Mouse (Mus musculus): ENCODE measurements at regions not wholly inside any gene's neighbourhood (a gene's known extent, or its start where the extent isn't known, plus 50 kb on each side); places are given as distances from the start of the nearest gene placed in this dataset.

DNA sequence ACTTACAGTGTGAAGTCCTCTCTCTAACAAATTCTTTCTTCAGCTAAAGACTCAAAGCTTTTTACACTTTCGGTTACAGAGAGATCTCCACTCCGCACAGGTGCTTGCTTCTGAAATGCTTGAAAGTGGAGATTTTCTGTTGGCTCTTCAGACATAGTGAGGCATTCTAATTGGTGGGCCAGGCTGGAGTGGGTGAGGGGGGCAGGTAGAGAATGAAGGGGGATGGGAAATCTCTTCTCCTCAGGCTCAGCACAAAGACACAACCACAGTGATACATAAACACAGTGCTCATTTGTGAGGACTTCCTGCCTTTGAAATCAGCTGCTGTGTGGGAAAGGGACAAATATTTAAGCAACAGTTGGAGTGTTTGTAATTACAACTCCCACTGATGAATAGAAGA is 109.1 kb upstream of the Syt6 start:
- TF ChIP-seq POLR2A (IDR thresholded peaks at IDR 0.05; ENCODE audit: extremely low read depth, insufficient read depth, low read length) (no peak), CTCF (IDR thresholded peaks at IDR 0.05; ENCODE audit: low read depth, low read length) (no peak)
- Histone ChIP-seq H3K4me3 (ENCODE audit: insufficient read depth, low read depth, low read length) (no peak overlapping the region), H3K27ac (replicated peaks; ENCODE audit: insufficient read depth, low read depth, low read length) (no peak overlapping the region), H3K79me2 (ENCODE audit: control insufficient read depth, insufficient read depth, low read length) (no peaks in the 10 kb centered on the region), H3K9ac (ENCODE audit: low read depth, low read length) (no peak overlapping the region), H3K36me3 (ENCODE audit: control insufficient read depth, insufficient read depth, low read length) (no peaks in the 10 kb centered on the region), H3K27me3 (ENCODE audit: control insufficient read depth, insufficient read depth, low read length) (no peaks in the 10 kb centered on the region), H3K4me1 (ENCODE audit: control insufficient read depth, insufficient read depth, low read length) (peaks cover 9% of the 10 kb centered on the region)
- no peak for DNase-seq (ENCODE audit: extremely low read depth, low read depth, low spot score)
- WGBS: 74% methylated on average over 2 of the region's 2 CpGs

DNA sequence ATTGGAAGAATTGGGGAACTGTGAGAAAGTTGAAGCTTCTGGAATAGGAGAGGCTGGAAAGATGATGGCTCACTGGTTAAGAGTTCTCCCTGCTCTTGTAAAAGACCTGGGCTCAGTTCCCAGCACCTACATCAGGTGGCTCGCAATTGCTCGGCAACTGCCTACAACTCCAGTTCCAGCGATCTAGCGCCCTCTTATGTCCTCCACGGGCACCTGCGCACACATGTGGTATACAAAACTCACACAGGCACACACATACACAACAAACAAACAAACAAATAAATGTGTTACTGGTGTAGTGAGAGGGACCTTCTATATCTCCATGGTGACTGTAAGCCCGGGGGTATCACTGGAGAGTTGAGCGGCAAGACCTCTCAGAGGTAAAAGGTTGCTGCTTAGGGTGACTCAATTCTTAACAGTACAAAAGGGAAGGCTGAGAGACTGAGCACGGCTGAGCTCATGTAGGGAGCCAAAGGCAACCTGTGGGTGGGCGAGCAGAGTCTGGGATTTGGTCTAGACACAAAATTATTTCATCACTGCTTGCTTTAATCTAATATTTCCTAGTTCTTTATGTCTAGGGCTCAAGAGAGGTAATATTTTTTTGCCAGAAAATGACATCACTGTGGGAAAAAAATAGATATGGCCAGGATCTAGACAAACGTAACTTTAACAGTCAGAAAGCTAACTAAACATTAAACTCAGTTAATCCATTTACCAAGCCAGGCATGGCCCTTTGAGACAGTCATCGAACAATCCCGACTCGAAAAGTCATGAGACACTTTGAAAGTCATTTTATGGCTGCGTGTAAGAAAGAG is 104.2 kb upstream of the Syt6 start:
- Histone ChIP-seq H3K79me2 (ENCODE audit: control insufficient read depth, insufficient read depth, low read length) (no peaks in the 10 kb centered on the region), H3K4me1 (ENCODE audit: control insufficient read depth, insufficient read depth, low read length) (no peaks in the 10 kb centered on the region), H3K4me3 (ENCODE audit: insufficient read depth, low read depth, low read length) (no peak overlapping the region), H3K27ac (replicated peaks; ENCODE audit: insufficient read depth, low read depth, low read length) (no peak overlapping the region), H3K36me3 (ENCODE audit: control insufficient read depth, insufficient read depth, low read length) (no peaks in the 10 kb centered on the region), H3K27me3 (ENCODE audit: control insufficient read depth, insufficient read depth, low read length) (no peaks in the 10 kb centered on the region), H3K9ac (ENCODE audit: low read depth, low read length) (no peak overlapping the region)
- 93% methylated on average over 15 of the region's 15 CpGs for WGBS
- no peak for DNase-seq (ENCODE audit: extremely low read depth, low read depth, low spot score)
- TF ChIP-seq POLR2A (IDR thresholded peaks at IDR 0.05; ENCODE audit: extremely low read depth, insufficient read depth, low read length) (no peak), CTCF (IDR thresholded peaks at IDR 0.05; ENCODE audit: low read depth, low read length) (no peak)

DNA sequence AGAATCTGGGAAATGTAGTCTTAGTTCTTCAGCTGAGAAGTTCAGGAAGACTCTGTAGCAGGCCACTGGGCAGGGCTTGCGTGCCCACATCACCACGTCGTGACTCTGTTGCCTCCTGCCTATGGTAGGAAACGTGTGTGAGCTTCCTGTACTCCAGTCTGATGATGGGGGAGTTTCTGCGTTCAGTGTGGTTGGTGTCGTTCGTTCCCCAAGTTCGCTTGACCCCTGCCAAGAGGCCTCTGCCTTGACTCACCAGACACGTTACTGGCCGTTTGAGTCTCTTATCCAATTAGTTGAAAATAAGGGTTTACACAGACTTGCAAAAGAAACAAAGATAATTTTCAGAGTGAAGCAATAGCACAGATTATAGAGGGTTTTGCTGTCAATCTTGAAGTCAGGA is 102.4 kb upstream of the Syt6 start:
- H3K27ac ChIP-seq (replicated peaks; ENCODE audit: insufficient read depth, low read depth, low read length): no peak overlapping the region
- H3K4me3 ChIP-seq (ENCODE audit: insufficient read depth, low read depth, low read length): no peak overlapping the region
- no peaks in the 10 kb centered on the region for H3K4me1 ChIP-seq (ENCODE audit: control insufficient read depth, insufficient read depth, low read length)
- DNase-seq (ENCODE audit: extremely low read depth, low read depth, low spot score): no peak
- TF ChIP-seq CTCF (IDR thresholded peaks at IDR 0.05; ENCODE audit: low read depth, low read length) (no peak), POLR2A (IDR thresholded peaks at IDR 0.05; ENCODE audit: extremely low read depth, insufficient read depth, low read length) (no peak)
- no peaks in the 10 kb centered on the region for H3K27me3 ChIP-seq (ENCODE audit: control insufficient read depth, insufficient read depth, low read length)
- no peaks in the 10 kb centered on the region for H3K36me3 ChIP-seq (ENCODE audit: control insufficient read depth, insufficient read depth, low read length)
- WGBS: 83% methylated on average over 10 of the region's 10 CpGs
- no peaks in the 10 kb centered on the region for H3K79me2 ChIP-seq (ENCODE audit: control insufficient read depth, insufficient read depth, low read length)
- H3K9ac ChIP-seq (ENCODE audit: low read depth, low read length): no peak overlapping the region

DNA sequence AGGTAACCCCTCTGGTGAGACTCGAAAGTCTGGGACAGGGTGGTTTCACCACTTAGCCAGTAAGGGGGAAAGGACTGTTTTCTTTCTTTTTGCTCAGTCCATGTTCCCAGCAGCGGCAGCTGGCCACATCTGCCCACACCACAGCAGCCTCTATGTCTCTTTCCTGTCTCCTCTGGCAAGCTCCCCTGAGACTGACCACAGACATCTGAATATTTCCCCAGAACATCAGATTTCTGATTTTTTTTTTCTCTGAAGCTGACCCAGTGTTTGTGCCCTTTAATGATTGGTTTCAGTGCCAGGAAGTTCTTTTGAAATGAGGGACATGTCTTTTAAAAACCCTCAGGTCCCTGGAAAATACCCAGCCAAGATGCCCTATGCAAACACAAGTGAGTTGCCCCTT is 101.7 kb upstream of the Syt6 start:
- no peak for TF ChIP-seq POLR2A (IDR thresholded peaks at IDR 0.05; ENCODE audit: extremely low read depth, insufficient read depth, low read length)
- TF ChIP-seq CTCF (IDR thresholded peaks at IDR 0.05; ENCODE audit: low read depth, low read length): no peak
- Histone ChIP-seq H3K4me3 (ENCODE audit: insufficient read depth, low read depth, low read length) (no peak overlapping the region), H3K27me3 (ENCODE audit: control insufficient read depth, insufficient read depth, low read length) (no peaks in the 10 kb centered on the region), H3K27ac (replicated peaks; ENCODE audit: insufficient read depth, low read depth, low read length) (no peak overlapping the region), H3K79me2 (ENCODE audit: control insufficient read depth, insufficient read depth, low read length) (no peaks in the 10 kb centered on the region), H3K9ac (ENCODE audit: low read depth, low read length) (no peak overlapping the region), H3K36me3 (ENCODE audit: control insufficient read depth, insufficient read depth, low read length) (no peaks in the 10 kb centered on the region), H3K4me1 (ENCODE audit: control insufficient read depth, insufficient read depth, low read length) (no peaks in the 10 kb centered on the region)
- DNase-seq (ENCODE audit: extremely low read depth, low read depth, low spot score): no peak
- 78% methylated on average over 2 of the region's 2 CpGs for WGBS

DNA sequence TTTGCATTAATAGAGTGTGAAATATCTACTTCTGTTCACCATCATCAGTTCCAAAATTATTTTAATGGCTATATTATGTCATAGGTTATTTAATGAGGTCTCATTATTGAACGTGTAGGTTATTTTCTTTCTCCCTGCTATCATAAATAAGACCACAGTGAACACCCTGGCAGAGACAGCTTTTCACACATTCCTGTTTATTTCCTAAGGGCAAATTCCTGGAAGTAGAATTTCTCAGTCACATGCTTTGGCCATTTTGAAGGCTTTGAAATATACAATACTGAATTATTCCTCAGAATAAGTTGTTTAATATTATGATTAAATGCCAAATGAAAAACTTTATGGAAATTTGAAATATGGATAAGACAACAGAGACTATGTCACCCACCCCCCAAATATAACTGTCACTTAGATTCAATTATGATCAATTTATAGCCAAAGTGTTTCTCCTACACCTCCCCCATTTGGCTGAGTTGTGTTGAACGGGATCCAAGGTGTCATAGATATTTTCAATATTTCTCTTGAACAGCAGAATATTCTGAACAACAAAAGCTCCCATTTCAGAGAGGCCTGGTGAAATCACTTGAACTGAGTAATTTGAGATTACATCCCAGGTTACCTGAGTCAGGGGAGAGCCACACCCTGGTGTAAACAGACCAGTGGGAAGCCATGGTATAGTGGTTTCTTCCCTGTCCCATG is 95.0 kb upstream of the Syt6 start:
- no peak overlapping the region for H3K27ac ChIP-seq (replicated peaks; ENCODE audit: insufficient read depth, low read depth, low read length)
- WGBS: 89% methylated on average over 2 of the region's 2 CpGs
- DNase-seq (ENCODE audit: extremely low read depth, low read depth, low spot score): no peak
- no peaks in the 10 kb centered on the region for H3K79me2 ChIP-seq (ENCODE audit: control insufficient read depth, insufficient read depth, low read length)
- H3K4me1 ChIP-seq (ENCODE audit: control insufficient read depth, insufficient read depth, low read length): no peaks in the 10 kb centered on the region
- H3K4me3 ChIP-seq (ENCODE audit: insufficient read depth, low read depth, low read length): no peak overlapping the region
- H3K27me3 ChIP-seq (ENCODE audit: control insufficient read depth, insufficient read depth, low read length): no peaks in the 10 kb centered on the region
- no peak for TF ChIP-seq CTCF (IDR thresholded peaks at IDR 0.05; ENCODE audit: low read depth, low read length)
- no peak for TF ChIP-seq POLR2A (IDR thresholded peaks at IDR 0.05; ENCODE audit: extremely low read depth, insufficient read depth, low read length)
- H3K36me3 ChIP-seq (ENCODE audit: control insufficient read depth, insufficient read depth, low read length): no peaks in the 10 kb centered on the region
- no peak overlapping the region for H3K9ac ChIP-seq (ENCODE audit: low read depth, low read length)

DNA sequence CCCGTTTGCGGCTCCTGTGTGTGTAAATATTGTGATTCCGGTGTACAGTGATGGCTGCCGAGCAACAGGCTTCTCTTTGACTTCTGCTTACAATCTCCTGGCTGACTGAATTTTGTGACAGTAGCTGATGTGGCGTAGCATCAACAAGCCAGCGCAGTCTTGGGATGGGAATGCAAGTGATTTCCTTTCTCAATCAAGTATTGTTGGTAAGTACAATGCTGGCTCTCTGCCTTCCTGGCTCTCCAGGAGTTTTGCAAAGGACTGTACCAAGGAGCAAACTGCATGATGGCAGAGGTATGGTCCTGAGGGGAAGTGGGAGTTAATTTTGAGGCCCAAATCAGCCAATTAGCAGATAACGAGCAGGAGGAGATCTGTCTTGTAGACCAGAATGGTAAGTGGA is 94.4 kb upstream of the Syt6 start:
- H3K27me3 ChIP-seq (ENCODE audit: control insufficient read depth, insufficient read depth, low read length): no peaks in the 10 kb centered on the region
- no peaks in the 10 kb centered on the region for H3K79me2 ChIP-seq (ENCODE audit: control insufficient read depth, insufficient read depth, low read length)
- H3K27ac ChIP-seq (replicated peaks; ENCODE audit: insufficient read depth, low read depth, low read length): no peak overlapping the region
- no peak for DNase-seq (ENCODE audit: extremely low read depth, low read depth, low spot score)
- H3K9ac ChIP-seq (ENCODE audit: low read depth, low read length): no peak overlapping the region
- TF ChIP-seq CTCF (IDR thresholded peaks at IDR 0.05; ENCODE audit: low read depth, low read length): no peak
- WGBS: 87% methylated on average over 7 of the region's 7 CpGs
- H3K36me3 ChIP-seq (ENCODE audit: control insufficient read depth, insufficient read depth, low read length): no peaks in the 10 kb centered on the region
- H3K4me3 ChIP-seq (ENCODE audit: insufficient read depth, low read depth, low read length): no peak overlapping the region
- no peaks in the 10 kb centered on the region for H3K4me1 ChIP-seq (ENCODE audit: control insufficient read depth, insufficient read depth, low read length)

All from liver, adult 2 months (tissue).